Mouse (Mus musculus) kidney, adult 2 months (tissue): ENCODE results near the gene Lnpk.

Experiments
- CTCF ChIP-seq: fragments of 200-500 bp; conservative IDR thresholded peaks from 2 replicates; pipeline ENCODE4 v1.5.1; 2011; ENCODE audit warnings: low read depth, mild to moderate bottlenecking, control low read depth, low read length, moderate library complexity, mixed read lengths; ENCODE audit not compliant: insufficient read depth, insufficient read length
- POLR2A ChIP-seq: fragments of 200-500 bp; IDR thresholded peaks from one replicate; pipeline ENCODE4 v1.6.1; 2011; ENCODE audit warnings: low read depth, low read length, control low read depth

- TF ChIP-seq CTCF (no peak), POLR2A (no peak)
Observed at GRCm38 (mm10) chr2:74500307-74500706, 78.9 kb downstream of the Lnpk start.
